Mouse (Mus musculus) E14TG2a.4 (cell line): ENCODE measurements around the gene Prr3.

Experiments
- H3K27me3 ChIP-seq: 2 replicates; pipeline ENCODE4 v1.6.1; 2014; ENCODE audit warnings: low read length, control low read depth; ENCODE audit not compliant: insufficient read depth
- H3K36me3 ChIP-seq: 2 replicates; pipeline ENCODE4 v1.6.1; 2014; ENCODE audit warnings: low read length, control low read depth; ENCODE audit not compliant: insufficient read depth
- H3K4me1 ChIP-seq: replicated peaks from 2 replicates; pipeline ENCODE4 v1.6.1; 2014; ENCODE audit warnings: low read depth, low read length, control low read depth
- H3K4me3 ChIP-seq: replicated peaks from 2 replicates; pipeline ENCODE4 v1.5.1; 2014; ENCODE audit warnings: mild to moderate bottlenecking, low read length
- H3K9me3 ChIP-seq: 2 replicates; pipeline ENCODE4 v1.6.1; 2014; ENCODE audit warnings: low read length, control low read depth
- CTCF ChIP-seq: conservative IDR thresholded peaks from 2 replicates; pipeline ENCODE4 v1.5.1; 2014; ENCODE audit warnings: low read length
- NANOG ChIP-seq: IDR thresholded peaks from 2 replicates; pipeline ENCODE4 v1.6.1; 2014; ENCODE audit warnings: borderline replicate concordance, low read length, mixed read lengths
- POU5F1 ChIP-seq: IDR thresholded peaks from 2 replicates; pipeline ENCODE4 v1.6.1; 2014; ENCODE audit warnings: low read length, borderline replicate concordance

The Prr3 gene

GRCm38 (mm10) chr17:35932608-35933007 lies 47.4 kb downstream of the Prr3 start:
- H3K4me3 ChIP-seq = no peak overlapping the region
- no peaks in the 10 kb centered on the region for H3K27me3 ChIP-seq
- H3K36me3 ChIP-seq = peaks cover 49% of the 10 kb centered on the region
- H3K4me1 ChIP-seq = peaks cover 26% of the 10 kb centered on the region
- no peak for TF ChIP-seq NANOG
- no peak for TF ChIP-seq POU5F1
- TF ChIP-seq CTCF = no peak
- H3K9me3 ChIP-seq = no peaks in the 10 kb centered on the region

GRCm38 (mm10) chr17:35930627-35931026 lies 49.4 kb downstream of the Prr3 start:
- TF ChIP-seq NANOG (no peak), CTCF (no peak), POU5F1 (no peak)
- Histone ChIP-seq H3K4me3 (no peak overlapping the region), H3K27me3 (no peaks in the 10 kb centered on the region), H3K9me3 (no peaks in the 10 kb centered on the region), H3K4me1 (peaks cover 18% of the 10 kb centered on the region), H3K36me3 (peaks cover 69% of the 10 kb centered on the region)

GRCm38 (mm10) chr17:35929534-35929933 lies 50.5 kb downstream of the Prr3 start:
- peaks cover 14% of the 10 kb centered on the region for H3K4me1 ChIP-seq
- TF ChIP-seq CTCF = no peak
- H3K36me3 ChIP-seq = peaks cover 80% of the 10 kb centered on the region
- H3K9me3 ChIP-seq = no peaks in the 10 kb centered on the region
- H3K27me3 ChIP-seq = no peaks in the 10 kb centered on the region
- H3K4me3 ChIP-seq = no peak overlapping the region

DNA sequence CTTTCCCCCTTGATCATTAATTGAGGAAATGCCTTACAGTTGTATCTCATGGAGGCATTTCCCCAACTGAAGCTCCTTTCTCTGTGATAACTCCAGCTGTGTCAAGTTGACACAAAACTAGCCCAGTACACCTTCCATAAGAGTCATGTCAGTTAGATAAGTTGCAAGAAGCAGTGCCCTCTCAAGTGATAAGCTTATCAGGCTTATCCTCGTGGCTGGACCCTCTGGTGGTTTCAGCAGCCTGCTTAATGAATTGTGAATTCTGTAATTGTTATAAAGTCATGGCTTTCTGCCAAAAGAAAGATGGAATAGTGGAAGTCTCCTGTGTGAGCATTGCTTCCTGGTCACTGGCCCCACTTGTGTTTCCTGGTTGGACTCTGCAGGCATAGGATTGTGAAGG lies 52.6 kb downstream of the Prr3 start:
- Histone ChIP-seq H3K36me3 (peaks cover 96% of the 10 kb centered on the region), H3K9me3 (no peaks in the 10 kb centered on the region), H3K27me3 (no peaks in the 10 kb centered on the region), H3K4me3 (no peak overlapping the region), H3K4me1 (peaks cover 18% of the 10 kb centered on the region)
- TF ChIP-seq CTCF (no peak), POU5F1 (no peak), NANOG (no peak)

GRCm38 (mm10) chr17:35923281-35923680 lies 56.8 kb downstream of the Prr3 start:
- H3K9me3 ChIP-seq = no peaks in the 10 kb centered on the region
- H3K4me1 ChIP-seq = peaks cover 50% of the 10 kb centered on the region
- no peak for TF ChIP-seq CTCF
- TF ChIP-seq NANOG = no peak
- TF ChIP-seq POU5F1 = no peak
- no peaks in the 10 kb centered on the region for H3K27me3 ChIP-seq
- peaks cover 90% of the 10 kb centered on the region for H3K36me3 ChIP-seq
- no peak overlapping the region for H3K4me3 ChIP-seq

DNA sequence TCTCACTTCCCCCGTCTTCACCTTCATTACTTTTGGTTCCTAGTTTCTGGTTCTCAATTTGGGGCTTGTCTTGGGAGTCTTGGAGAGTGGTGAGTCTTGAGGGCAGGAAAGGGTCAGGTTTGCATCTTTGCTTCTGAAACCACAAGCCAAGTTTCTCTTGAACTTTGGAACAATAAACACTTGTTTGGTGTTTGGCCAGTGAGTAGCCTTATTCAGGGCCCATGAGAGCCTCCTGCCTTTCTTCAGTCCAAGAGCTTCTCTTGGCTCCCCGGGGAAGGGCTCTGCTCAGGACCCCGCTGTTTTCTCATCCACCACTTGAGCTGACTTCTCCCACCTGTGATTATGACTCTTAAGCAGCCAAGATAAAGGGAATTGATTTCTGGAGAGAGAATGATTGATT lies 57.5 kb downstream of the Prr3 start:
- H3K4me1 ChIP-seq = peaks cover 47% of the 10 kb centered on the region
- no peak overlapping the region for H3K4me3 ChIP-seq
- no peak for TF ChIP-seq POU5F1
- TF ChIP-seq NANOG = no peak
- TF ChIP-seq CTCF = no peak
- H3K36me3 ChIP-seq = peaks cover 87% of the 10 kb centered on the region
- H3K9me3 ChIP-seq = no peaks in the 10 kb centered on the region
- no peaks in the 10 kb centered on the region for H3K27me3 ChIP-seq
